Mouse (Mus musculus) small intestine, adult 2 months (tissue): ENCODE measurements at regions not wholly inside any gene's neighbourhood (a gene's known extent, or its start where the extent isn't known, plus 50 kb on each side); places are given as distances from the start of the nearest gene placed in this dataset.

ENCODE experiments used
- H3K27ac ChIP-seq: fragments of 200-500 bp; 2 replicates; pipeline ENCODE4 v1.5.1; 2012; ENCODE audit warnings: low read depth, low read length, control low read depth, inconsistent platforms; ENCODE audit not compliant: insufficient read depth
- H3K27me3 ChIP-seq: fragments of 200-500 bp; 2 replicates; pipeline ENCODE4 v1.6.1; 2012; ENCODE audit warnings: mild to moderate bottlenecking, moderate library complexity, low read length, inconsistent platforms; ENCODE audit not compliant: control insufficient read depth, insufficient read depth
- H3K36me3 ChIP-seq: fragments of 200-500 bp; 2 replicates; pipeline ENCODE4 v1.6.1; 2012; ENCODE audit warnings: mild to moderate bottlenecking, low read length, control low read depth, inconsistent platforms; ENCODE audit not compliant: control insufficient read depth, insufficient read depth
- H3K4me1 ChIP-seq: fragments of 200-500 bp; 2 replicates; pipeline ENCODE4 v1.6.1; 2012; ENCODE audit warnings: low read length, inconsistent platforms, mixed read lengths; ENCODE audit not compliant: control insufficient read depth, insufficient read depth, insufficient read length
- H3K4me3 ChIP-seq: fragments of 200-500 bp; 2 replicates; pipeline ENCODE4 v1.5.1; 2012; ENCODE audit warnings: low read depth, mild to moderate bottlenecking, control low read depth, inconsistent platforms, low read length, moderate library complexity
- CTCF ChIP-seq: fragments of 200-500 bp; IDR thresholded peaks from 2 replicates; pipeline ENCODE4 v1.5.1; 2012; ENCODE audit warnings: low read depth, mild to moderate bottlenecking, control low read depth, inconsistent platforms, low read length, moderate library complexity, mixed read lengths; ENCODE audit not compliant: insufficient replicate concordance, insufficient read length; ENCODE audit errors: extremely low read depth
- POLR2A ChIP-seq: fragments of 200-500 bp; IDR thresholded peaks from 2 replicates; pipeline ENCODE4 v1.6.1; 2012; ENCODE audit warnings: low read depth, mild to moderate bottlenecking, control low read depth, inconsistent platforms, low read length, moderate library complexity
- WGBS: fragments of 180-500 bp; shearing (Covaris S2); methylation state at CpG from one replicate; pipeline ENCODE4 v1.1.7; 2018; 5-methylcytosine and 5-hydroxymethylcytosine counted together

DNA sequence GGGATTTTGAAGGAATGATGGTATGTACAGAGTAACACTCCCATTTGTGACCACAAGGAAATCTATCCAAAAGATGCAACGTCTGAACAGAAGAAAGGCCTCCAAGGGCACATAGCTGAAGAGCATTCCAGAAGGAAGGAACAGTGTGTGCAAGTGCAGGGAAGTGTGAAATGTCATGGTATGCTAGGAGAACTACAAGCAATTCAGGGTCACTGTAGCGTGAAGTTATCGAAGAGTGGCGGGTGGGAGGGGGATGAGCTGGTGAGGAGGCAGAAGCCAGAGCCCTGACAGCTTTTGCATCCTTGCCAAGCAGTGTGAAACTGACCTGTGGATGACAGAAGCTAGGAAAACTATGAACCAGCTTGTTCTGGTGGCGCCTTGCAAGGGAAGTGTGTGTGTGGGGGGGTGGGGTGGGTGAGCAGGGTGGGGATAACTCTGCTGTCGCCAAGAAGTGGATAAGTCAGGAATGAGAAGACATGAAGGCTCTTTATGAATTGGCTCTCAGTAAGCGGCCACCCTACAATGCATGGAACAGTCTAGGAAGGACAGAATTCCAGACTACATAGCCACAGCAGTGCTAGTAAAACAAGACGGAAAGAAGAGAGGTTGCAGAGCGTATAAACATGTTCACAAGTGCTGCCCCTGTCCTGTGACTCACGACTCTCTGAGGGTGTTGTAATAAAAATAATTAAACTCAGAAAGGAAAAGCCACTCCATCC lies 179.3 kb upstream of the Acvr2a start:
- 85% methylated on average over 10 of the region's 10 CpGs for WGBS
- H3K27me3 ChIP-seq = no peaks in the 10 kb centered on the region
- H3K4me3 ChIP-seq = no peak overlapping the region
- no peaks in the 10 kb centered on the region for H3K4me1 ChIP-seq
- H3K36me3 ChIP-seq = no peaks in the 10 kb centered on the region
- TF ChIP-seq CTCF (no peak), POLR2A (no peak)
- no peak overlapping the region for H3K27ac ChIP-seq

DNA sequence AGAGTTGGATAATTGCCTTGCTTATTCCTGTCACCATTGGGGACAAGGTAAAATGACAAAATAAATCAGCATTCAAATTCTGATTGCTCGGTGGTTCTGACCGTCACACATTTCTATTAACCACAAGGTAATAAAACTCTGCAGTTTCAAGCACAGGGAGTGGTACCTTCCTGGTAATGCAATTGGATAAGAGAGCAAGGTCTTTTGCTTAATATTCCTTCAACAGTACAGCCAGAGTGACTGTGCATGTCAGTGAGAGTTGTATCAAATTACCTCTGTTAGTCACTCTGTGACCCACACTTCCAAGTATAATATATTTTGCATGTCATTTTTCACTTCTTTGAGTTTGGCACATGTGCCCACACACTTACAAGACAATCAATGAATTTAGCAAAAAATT lies 177.8 kb upstream of the Acvr2a start:
- WGBS = 30% methylated on average over 2 of the region's 2 CpGs
- Histone ChIP-seq H3K4me3 (no peak overlapping the region), H3K4me1 (no peaks in the 10 kb centered on the region), H3K27ac (no peak overlapping the region), H3K27me3 (no peaks in the 10 kb centered on the region), H3K36me3 (no peaks in the 10 kb centered on the region)
- TF ChIP-seq POLR2A = no peak
- no peak for TF ChIP-seq CTCF

DNA sequence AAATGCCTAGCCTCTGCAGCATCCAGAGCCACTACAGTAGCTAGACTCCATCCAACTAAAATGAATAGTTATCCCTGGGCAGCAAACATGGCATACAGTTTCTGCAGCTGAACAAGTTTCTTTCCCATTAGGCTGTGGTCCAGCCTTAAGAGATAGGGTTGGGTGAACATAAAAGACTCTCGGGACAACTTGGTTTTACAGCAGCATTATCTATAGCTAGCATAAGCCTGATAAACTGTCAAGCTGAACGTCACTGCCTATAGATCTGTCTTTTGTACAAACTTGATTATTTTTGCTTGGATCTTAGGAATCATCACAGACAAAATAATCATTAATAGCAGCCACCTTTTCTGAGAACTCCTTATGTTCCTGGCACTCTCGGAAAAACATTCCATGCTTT lies 169.8 kb upstream of the Acvr2a start:
- 59% methylated on average over 3 of the region's 3 CpGs for WGBS
- Histone ChIP-seq H3K27me3 (no peaks in the 10 kb centered on the region), H3K4me1 (no peaks in the 10 kb centered on the region), H3K27ac (no peak overlapping the region), H3K36me3 (no peaks in the 10 kb centered on the region), H3K4me3 (no peak overlapping the region)
- no peak for TF ChIP-seq POLR2A
- TF ChIP-seq CTCF = no peak

DNA sequence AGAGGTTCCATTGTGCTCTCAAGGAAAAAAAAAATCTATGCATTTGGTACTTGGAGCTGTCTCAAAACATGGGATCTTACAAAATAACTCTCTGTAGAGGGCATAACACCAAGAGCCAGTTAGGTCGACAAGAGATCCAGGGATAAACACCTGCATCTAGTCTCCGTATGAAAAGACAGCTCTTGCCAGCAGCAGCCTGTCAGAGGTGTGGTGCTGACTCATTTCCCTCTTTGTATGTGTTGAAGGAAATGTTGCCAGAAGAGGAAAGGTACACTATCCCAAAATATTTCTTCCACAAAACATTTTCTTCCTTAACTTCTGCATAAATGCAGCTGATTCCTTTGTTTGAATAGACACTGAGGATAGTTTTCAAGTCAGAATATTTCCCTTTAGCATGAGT lies 163.6 kb upstream of the Acvr2a start:
- H3K4me3 ChIP-seq = no peak overlapping the region
- no peaks in the 10 kb centered on the region for H3K27me3 ChIP-seq
- no peak overlapping the region for H3K27ac ChIP-seq
- H3K4me1 ChIP-seq = no peaks in the 10 kb centered on the region
- no peak for TF ChIP-seq CTCF
- TF ChIP-seq POLR2A = no peak
- no peaks in the 10 kb centered on the region for H3K36me3 ChIP-seq
- WGBS = 35% methylated on average over 2 of the region's 2 CpGs

DNA sequence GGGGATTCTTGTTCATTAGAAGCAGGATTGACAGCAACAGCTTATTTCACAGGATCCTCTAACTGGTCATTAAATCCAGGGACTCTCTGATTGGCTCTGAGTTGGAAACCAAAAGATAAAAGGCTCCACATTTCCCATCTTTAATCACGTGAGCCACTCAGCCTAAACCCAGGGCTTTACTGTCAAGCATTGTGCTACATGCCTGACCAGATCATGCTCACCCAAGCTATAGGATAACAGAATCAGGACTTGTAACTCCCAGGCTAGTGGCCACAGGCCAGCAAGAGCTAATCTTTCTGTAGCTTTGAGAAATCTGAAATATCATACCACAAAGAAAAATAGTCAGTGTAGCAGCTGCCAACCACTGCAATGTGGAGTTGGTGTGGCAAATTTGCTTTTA lies 152.7 kb upstream of the Acvr2a start:
- no peaks in the 10 kb centered on the region for H3K36me3 ChIP-seq
- 80% methylated on average over 1 of the region's 1 CpGs for WGBS
- no peak for TF ChIP-seq CTCF
- TF ChIP-seq POLR2A = no peak
- H3K4me1 ChIP-seq = no peaks in the 10 kb centered on the region
- H3K27ac ChIP-seq = no peak overlapping the region
- no peak overlapping the region for H3K4me3 ChIP-seq
- no peaks in the 10 kb centered on the region for H3K27me3 ChIP-seq

DNA sequence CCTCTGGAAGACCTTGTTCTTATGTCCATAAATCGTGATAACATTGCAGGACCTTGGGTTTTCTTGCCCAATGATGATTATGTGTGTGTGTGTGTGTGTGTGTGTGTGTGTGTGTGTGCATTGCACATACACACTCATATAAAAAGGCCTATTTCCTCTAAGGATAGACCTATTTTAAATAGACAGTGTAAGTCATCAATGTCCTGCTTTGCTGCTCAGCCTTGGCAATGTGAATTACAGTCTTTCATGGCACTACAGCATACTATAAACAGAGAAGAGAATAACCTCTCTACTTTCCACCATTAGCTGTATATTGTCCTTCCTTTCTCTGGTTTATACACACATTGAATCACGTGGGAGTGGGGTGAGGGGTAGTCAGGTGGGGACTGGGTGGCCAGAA lies 148.8 kb upstream of the Acvr2a start:
- Histone ChIP-seq H3K4me1 (no peaks in the 10 kb centered on the region), H3K27ac (no peak overlapping the region), H3K36me3 (no peaks in the 10 kb centered on the region), H3K4me3 (no peak overlapping the region), H3K27me3 (no peaks in the 10 kb centered on the region)
- TF ChIP-seq CTCF (no peak), POLR2A (no peak)
- WGBS = 49% methylated on average over 2 of the region's 2 CpGs

DNA sequence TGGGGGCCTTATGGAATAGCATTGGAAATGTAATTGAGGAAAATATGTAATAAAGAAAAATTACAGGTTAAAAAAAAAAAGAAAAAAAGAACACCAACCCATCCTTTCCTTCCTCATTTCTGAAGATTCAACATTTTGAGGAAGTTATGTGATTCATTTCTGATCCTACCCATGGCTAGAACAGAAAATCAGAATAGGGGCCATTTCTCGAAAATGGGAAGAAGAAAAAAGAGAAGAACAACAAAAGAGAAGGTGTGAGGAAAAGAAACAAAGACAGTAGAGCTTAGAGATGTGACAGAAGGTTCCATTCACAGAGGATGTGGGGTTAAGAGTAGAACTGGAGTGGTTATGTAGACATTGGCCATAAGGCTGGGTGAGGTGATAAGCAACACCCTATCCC lies 124.8 kb upstream of the Acvr2a start:
- 83% methylated on average over 1 of the region's 1 CpGs for WGBS
- no peak overlapping the region for H3K4me3 ChIP-seq
- no peak overlapping the region for H3K27ac ChIP-seq
- H3K36me3 ChIP-seq = no peaks in the 10 kb centered on the region
- 0 out of 2 replicates have a peak, but pooled peaks cover 1% of the 10 kb centered on the region for H3K4me1 ChIP-seq
- TF ChIP-seq POLR2A (no peak), CTCF (no peak)
- no peaks in the 10 kb centered on the region for H3K27me3 ChIP-seq

DNA sequence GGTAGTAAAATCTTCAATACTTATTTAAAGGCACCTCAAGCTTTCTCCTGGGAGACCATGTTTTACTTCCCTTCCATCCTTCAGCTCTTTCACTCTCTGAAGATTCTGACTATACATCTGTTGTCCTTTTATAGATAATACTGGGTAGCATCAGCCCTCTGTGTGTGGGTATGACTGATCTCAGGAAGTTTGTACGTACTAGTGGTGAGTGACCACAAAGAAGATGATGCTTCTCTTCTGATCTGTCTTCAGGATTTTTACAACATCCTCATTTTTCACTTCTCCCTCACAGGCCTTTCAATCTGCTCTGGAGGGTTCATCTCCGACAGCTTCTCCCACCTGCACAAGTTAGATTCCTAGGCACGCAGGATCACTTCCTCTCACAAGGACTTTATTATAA lies 119.4 kb upstream of the Acvr2a start:
- no peak overlapping the region for H3K27ac ChIP-seq
- H3K36me3 ChIP-seq = no peaks in the 10 kb centered on the region
- no peaks in the 10 kb centered on the region for H3K27me3 ChIP-seq
- WGBS = 82% methylated on average over 3 of the region's 3 CpGs
- H3K4me1 ChIP-seq = 0 out of 2 replicates have a peak, but pooled peaks cover 1% of the 10 kb centered on the region
- no peak for TF ChIP-seq POLR2A
- TF ChIP-seq CTCF = no peak
- H3K4me3 ChIP-seq = no peak overlapping the region
